Mouse (Mus musculus): ENCODE measurements at regions not wholly inside any gene's neighbourhood (a gene's known extent, or its start where the extent isn't known, plus 50 kb on each side); places are given as distances from the start of the nearest gene placed in this dataset.
A peak's percentile ranks its signal among the peaks of the same experiment; 100 is the strongest.

DNA sequence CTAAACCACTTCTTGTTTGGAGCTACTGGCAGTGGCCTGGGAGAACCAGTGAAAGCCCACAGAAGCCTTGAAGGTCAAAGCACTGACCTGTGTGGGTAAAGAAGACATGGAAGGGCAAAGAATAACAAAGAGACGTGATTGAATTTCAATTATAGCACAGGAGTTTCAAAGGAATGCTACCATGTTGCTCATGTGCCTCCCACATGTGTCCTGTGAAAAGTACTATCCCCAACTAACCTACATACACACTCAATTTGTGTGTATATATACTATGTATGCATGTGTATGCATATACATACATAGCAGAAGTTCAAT, 110.0 kb downstream of the Ccdc71l start:
- WGBS: 42% methylated on average over 1 of the region's 1 CpGs
- H3K9ac ChIP-seq: no peak overlapping the region
- no peaks in the 10 kb centered on the region for H3K27me3 ChIP-seq (replicated peaks)
- no peaks in the 10 kb centered on the region; the same call in 1 of the 2 replicates for H3K9me3 ChIP-seq (replicated peaks)
- H3K4me3 ChIP-seq: no peak overlapping the region
- no peak overlapping the region for H3K4me2 ChIP-seq
- no peaks in the 10 kb centered on the region for H3K36me3 ChIP-seq
- no peak for ATAC-seq (ENCODE audit: insufficient number of reproducible peaks, low FRiP score)
- H3K4me1 ChIP-seq (replicated peaks): 0 out of 2 replicates have a peak, but pooled peaks cover 7% of the 10 kb centered on the region
- H3K27ac ChIP-seq (ENCODE audit: poor library complexity, severe bottlenecking): peak overlapping the region; percentile 70

DNA sequence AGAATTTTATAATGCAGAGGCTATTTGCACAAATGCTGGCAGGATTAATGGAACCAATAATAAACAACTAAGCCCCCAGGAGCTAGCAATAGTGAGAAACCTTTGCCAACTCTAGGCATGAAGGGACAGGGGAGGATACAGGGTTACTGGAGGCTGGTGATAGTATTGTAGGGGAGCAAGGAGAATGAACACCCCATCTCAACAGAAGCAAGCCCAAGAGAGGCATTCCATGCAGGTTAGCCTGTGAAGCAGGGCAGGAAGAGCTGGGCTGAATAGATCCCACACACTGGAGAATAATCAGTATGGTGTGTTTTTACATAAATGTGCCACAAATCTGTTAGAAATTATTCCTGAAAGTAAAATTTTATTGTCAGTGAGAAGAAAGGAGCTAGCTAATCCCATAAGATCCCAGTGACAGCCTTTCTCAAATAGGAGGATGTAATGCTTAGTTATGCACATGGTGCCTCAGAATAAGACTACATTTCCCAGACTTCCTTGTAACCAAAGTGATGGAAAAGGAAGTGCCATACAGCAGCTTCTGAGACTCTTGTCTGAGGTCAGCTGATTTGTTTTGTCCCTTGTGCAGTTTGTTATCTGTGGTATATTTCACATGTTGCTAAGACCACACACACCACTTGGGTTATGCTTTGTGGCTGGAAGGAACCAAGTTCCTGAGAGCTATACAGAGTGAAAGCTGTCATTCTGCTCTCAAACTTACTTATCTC, 111.1 kb downstream of the Ccdc71l start:
- Histone ChIP-seq H3K27me3 (replicated peaks) (no peaks in the 10 kb centered on the region), H3K27ac (ENCODE audit: poor library complexity, severe bottlenecking) (no peak overlapping the region), H3K36me3 (no peaks in the 10 kb centered on the region), H3K9me3 (replicated peaks) (no peaks in the 10 kb centered on the region; the same call in 1 of the 2 replicates), H3K4me1 (replicated peaks) (0 out of 2 replicates have a peak, but pooled peaks cover 7% of the 10 kb centered on the region), H3K9ac (no peak overlapping the region), H3K4me2 (no peak overlapping the region), H3K4me3 (no peak overlapping the region)
- ATAC-seq (ENCODE audit: insufficient number of reproducible peaks, low FRiP score): no peak

DNA sequence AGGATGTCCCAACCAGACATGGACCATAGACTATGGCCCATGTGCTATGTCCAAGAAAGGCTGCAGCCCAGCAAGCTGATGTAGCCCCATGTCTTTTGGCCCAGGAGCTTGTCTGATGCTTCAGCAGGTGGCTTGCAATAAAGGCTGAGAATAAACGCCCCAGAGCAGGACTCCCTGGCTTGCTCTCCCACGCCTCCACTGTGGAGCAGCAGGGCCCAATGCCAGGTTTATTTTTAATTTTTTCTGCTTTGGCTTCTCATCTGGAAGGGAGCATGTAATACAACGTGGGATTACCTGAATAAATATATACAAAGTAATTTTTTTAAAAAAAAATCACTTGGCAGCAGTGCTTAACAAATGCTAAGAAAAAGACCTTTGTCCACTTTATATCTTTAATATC, 125.7 kb downstream of the Ccdc71l start:
- no peaks in the 10 kb centered on the region for H3K36me3 ChIP-seq
- no peaks in the 10 kb centered on the region for H3K9me3 ChIP-seq (replicated peaks)
- no peaks in the 10 kb centered on the region for H3K4me1 ChIP-seq (replicated peaks)
- no peak overlapping the region for H3K4me3 ChIP-seq
- H3K4me2 ChIP-seq: no peak overlapping the region
- H3K9ac ChIP-seq: no peak overlapping the region
- no peak overlapping the region for H3K27ac ChIP-seq (ENCODE audit: poor library complexity, severe bottlenecking)
- no peak for ATAC-seq (ENCODE audit: insufficient number of reproducible peaks, low FRiP score)
- WGBS: 66% methylated on average over 3 of the region's 3 CpGs
- no peaks in the 10 kb centered on the region for H3K27me3 ChIP-seq (replicated peaks)

DNA sequence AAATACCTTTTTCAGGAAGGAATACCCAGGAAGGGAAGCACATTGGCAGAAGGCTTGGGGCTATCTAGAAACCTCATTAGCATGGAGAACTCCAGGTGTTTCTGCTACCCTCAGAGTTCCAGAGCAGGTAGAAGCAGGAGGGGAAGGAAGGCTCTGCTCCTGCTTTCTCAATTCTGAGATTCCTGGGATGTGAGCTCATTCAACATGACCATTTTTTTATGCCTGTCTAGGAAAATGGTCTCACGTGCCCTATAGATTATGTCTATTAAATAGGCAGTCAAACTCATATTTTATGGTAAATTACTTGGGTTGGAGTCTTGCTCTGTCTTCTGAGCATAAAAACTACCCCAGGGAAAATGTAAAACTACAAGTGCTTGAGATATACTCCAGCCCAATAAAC, 130.2 kb downstream of the Ccdc71l start:
- Histone ChIP-seq H3K9ac (no peak overlapping the region), H3K4me1 (replicated peaks) (no peaks in the 10 kb centered on the region), H3K27ac (ENCODE audit: poor library complexity, severe bottlenecking) (no peak overlapping the region), H3K4me2 (no peak overlapping the region), H3K36me3 (no peaks in the 10 kb centered on the region), H3K4me3 (no peak overlapping the region), H3K27me3 (replicated peaks) (no peaks in the 10 kb centered on the region), H3K9me3 (replicated peaks) (no peaks in the 10 kb centered on the region)
- 55% methylated on average over 1 of the region's 1 CpGs for WGBS
- ATAC-seq (ENCODE audit: insufficient number of reproducible peaks, low FRiP score): no peak

DNA sequence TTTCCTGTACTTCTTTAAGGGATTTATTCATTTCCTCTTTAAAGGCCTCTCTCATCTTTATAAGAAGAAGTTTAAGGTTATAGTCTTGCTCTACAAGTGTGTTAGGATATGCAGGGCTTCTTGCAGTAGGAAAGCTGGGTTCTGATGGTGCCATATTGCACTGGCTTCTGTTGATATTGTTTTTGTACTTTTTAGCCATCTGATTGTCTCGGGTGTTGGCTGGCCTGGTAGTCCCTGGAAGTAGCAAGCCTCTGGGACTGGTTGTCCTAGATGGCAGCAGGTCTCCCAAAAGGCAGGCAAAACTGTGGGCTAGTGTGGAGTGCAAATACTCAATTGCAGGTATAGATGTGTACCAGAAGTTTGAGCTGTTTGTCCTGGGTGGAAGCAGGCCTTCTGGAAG, 147.1 kb downstream of the Ccdc71l start:
- ATAC-seq (ENCODE audit: insufficient number of reproducible peaks, low FRiP score): no peak
- Histone ChIP-seq H3K4me3 (no peak overlapping the region), H3K9ac (no peak overlapping the region), H3K27me3 (replicated peaks) (no peaks in the 10 kb centered on the region), H3K4me1 (replicated peaks) (no peaks in the 10 kb centered on the region), H3K27ac (ENCODE audit: poor library complexity, severe bottlenecking) (no peak overlapping the region), H3K36me3 (no peaks in the 10 kb centered on the region), H3K9me3 (replicated peaks) (no peaks in the 10 kb centered on the region), H3K4me2 (no peak overlapping the region)
- WGBS: 51% methylated on average over 1 of the region's 1 CpGs

DNA sequence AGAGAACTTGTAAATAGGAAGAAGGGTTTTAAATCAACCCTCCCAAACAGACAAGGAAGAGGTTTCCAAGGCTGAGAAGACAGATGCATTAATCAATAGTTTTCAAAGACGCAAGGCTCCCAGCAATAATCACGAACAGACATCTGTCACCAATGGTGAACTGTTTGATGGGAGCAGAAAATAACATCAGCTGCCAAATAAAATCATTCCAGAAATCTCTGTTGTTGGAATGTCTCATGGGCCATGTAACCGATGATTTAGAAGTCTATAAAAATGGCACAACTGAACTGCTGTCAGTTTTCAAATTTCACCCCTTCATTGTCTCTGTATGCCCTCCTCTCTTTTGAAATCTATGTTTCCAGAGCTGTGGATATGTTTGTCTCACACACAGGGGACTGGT, 152.7 kb downstream of the Ccdc71l start:
- no peak overlapping the region for H3K9ac ChIP-seq
- no peaks in the 10 kb centered on the region for H3K36me3 ChIP-seq
- WGBS: 83% methylated on average over 3 of the region's 3 CpGs
- no peaks in the 10 kb centered on the region for H3K9me3 ChIP-seq (replicated peaks)
- 0 out of 2 replicates have a peak, but pooled peaks cover 3% of the 10 kb centered on the region for H3K4me1 ChIP-seq (replicated peaks)
- H3K27me3 ChIP-seq (replicated peaks): no peaks in the 10 kb centered on the region
- H3K27ac ChIP-seq (ENCODE audit: poor library complexity, severe bottlenecking): no peak overlapping the region
- no peak overlapping the region for H3K4me2 ChIP-seq
- no peak overlapping the region for H3K4me3 ChIP-seq
- no peak for ATAC-seq (ENCODE audit: insufficient number of reproducible peaks, low FRiP score)

- Histone ChIP-seq H3K9me3 (replicated peaks) (no peaks in the 10 kb centered on the region), H3K4me3 (no peak overlapping the region), H3K27ac (ENCODE audit: poor library complexity, severe bottlenecking) (no peak overlapping the region), H3K4me1 (replicated peaks) (0 out of 2 replicates have a peak, but pooled peaks cover 3% of the 10 kb centered on the region), H3K4me2 (no peak overlapping the region), H3K9ac (no peak overlapping the region), H3K36me3 (no peaks in the 10 kb centered on the region), H3K27me3 (replicated peaks) (no peaks in the 10 kb centered on the region)
- no peak for ATAC-seq (ENCODE audit: insufficient number of reproducible peaks, low FRiP score)
Observed at GRCm38 (mm10) chr12:32533641-32534040, 155.1 kb downstream of the Ccdc71l start.

DNA sequence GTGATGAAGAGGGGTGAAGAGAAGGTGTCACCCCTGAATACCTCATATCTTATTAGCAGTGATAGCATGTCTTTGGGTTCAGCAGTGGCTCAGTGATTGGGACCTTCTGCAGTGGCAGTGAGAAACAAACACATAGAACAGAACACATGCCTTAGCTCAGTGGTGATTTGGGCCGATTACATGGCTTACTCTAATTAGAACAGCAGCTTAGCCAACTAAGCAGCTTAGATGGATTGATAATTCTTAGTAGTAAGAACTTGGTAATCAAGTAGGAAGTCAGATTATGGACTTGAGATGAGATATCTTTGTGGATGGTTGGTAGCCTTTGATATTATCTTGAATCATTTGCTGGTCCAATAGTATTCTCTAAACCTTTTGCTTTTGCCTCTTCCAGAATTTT, 167.0 kb downstream of the Ccdc71l start:
- Histone ChIP-seq H3K27ac (ENCODE audit: poor library complexity, severe bottlenecking) (no peak overlapping the region), H3K4me2 (no peak overlapping the region), H3K27me3 (replicated peaks) (no peaks in the 10 kb centered on the region), H3K4me1 (replicated peaks) (no peaks in the 10 kb centered on the region), H3K4me3 (no peak overlapping the region), H3K9ac (no peak overlapping the region), H3K36me3 (no peaks in the 10 kb centered on the region), H3K9me3 (replicated peaks) (peaks cover 9% of the 10 kb centered on the region)
- no peak for ATAC-seq (ENCODE audit: insufficient number of reproducible peaks, low FRiP score)
- 57% methylated on average over 1 of the region's 1 CpGs for WGBS

GRCm38 (mm10) chr12:32546356-32546755, 167.9 kb downstream of the Ccdc71l start:
- Histone ChIP-seq H3K27me3 (replicated peaks) (no peaks in the 10 kb centered on the region), H3K4me1 (replicated peaks) (no peaks in the 10 kb centered on the region), H3K4me2 (no peak overlapping the region), H3K36me3 (no peaks in the 10 kb centered on the region), H3K9ac (no peak overlapping the region), H3K4me3 (no peak overlapping the region), H3K27ac (ENCODE audit: poor library complexity, severe bottlenecking) (no peak overlapping the region), H3K9me3 (replicated peaks) (peaks cover 9% of the 10 kb centered on the region)
- ATAC-seq (ENCODE audit: insufficient number of reproducible peaks, low FRiP score): no peak

- peaks cover 3% of the 10 kb centered on the region for H3K9me3 ChIP-seq (replicated peaks)
- 88% methylated on average over 5 of the region's 5 CpGs for WGBS
- H3K36me3 ChIP-seq: no peaks in the 10 kb centered on the region
- no peaks in the 10 kb centered on the region for H3K27me3 ChIP-seq (replicated peaks)
- H3K9ac ChIP-seq: no peak overlapping the region
- no peak for ATAC-seq (ENCODE audit: insufficient number of reproducible peaks, low FRiP score)
- no peak overlapping the region for H3K4me2 ChIP-seq
- no peak overlapping the region for H3K27ac ChIP-seq (ENCODE audit: poor library complexity, severe bottlenecking)
- H3K4me1 ChIP-seq (replicated peaks): no peaks in the 10 kb centered on the region
- no peak overlapping the region for H3K4me3 ChIP-seq
Observed at GRCm38 (mm10) chr12:32553793-32554192, 175.3 kb downstream of the Ccdc71l start.

- peaks cover 3% of the 10 kb centered on the region; the same call in 1 of the 2 replicates for H3K9me3 ChIP-seq (replicated peaks)
- H3K4me3 ChIP-seq: no peak overlapping the region
Observed at GRCm38 (mm10) chr12:32567777-32568176, 189.3 kb downstream of the Ccdc71l start.

GRCm38 (mm10) chr12:32581304-32581703, 202.8 kb downstream of the Ccdc71l start:
- Histone ChIP-seq H3K27me3 (replicated peaks) (no peaks in the 10 kb centered on the region), H3K4me2 (no peak overlapping the region), H3K9ac (no peak overlapping the region), H3K4me3 (no peak overlapping the region), H3K27ac (ENCODE audit: poor library complexity, severe bottlenecking) (no peak overlapping the region), H3K36me3 (no peaks in the 10 kb centered on the region), H3K4me1 (replicated peaks) (no peaks in the 10 kb centered on the region), H3K9me3 (replicated peaks) (no peaks in the 10 kb centered on the region)
- WGBS: 83% methylated on average over 6 of the region's 6 CpGs
- ATAC-seq (ENCODE audit: insufficient number of reproducible peaks, low FRiP score): no peak

More at GRCm38 (mm10) chr12:32567777-32568176, 189.3 kb downstream of the Ccdc71l start:
- no peak overlapping the region for H3K27ac ChIP-seq (ENCODE audit: poor library complexity, severe bottlenecking)
- no peaks in the 10 kb centered on the region for H3K4me1 ChIP-seq (replicated peaks)
- ATAC-seq (ENCODE audit: insufficient number of reproducible peaks, low FRiP score): no peak
- 64% methylated on average over 3 of the region's 3 CpGs for WGBS
- no peak overlapping the region for H3K4me2 ChIP-seq
- no peaks in the 10 kb centered on the region for H3K36me3 ChIP-seq
- H3K9ac ChIP-seq: no peak overlapping the region
- H3K27me3 ChIP-seq (replicated peaks): no peaks in the 10 kb centered on the region

Measured in heart, embryonic 12.5 days (tissue).